ENCODE assay signal across 8 mouse cellular contexts in genomic region chr6:86526032-86526960, GRCm38 (mm10). TPM values are rescaled to one million over a fixed set of nuclear protein-coding genes. Genes with fewer than 3 reads are reported as not detected.
DNase-seq lines count a peak whose midpoint lies in the region; ATAC-seq and TF ChIP-seq lines count a peak whose summit lies in the region.

TSS of gene Pcbp1 (minus strand) at chr6:86526321.

- peak within 1 kb of the TSS; percentile 93 for H3K4me2 ChIP-seq in forebrain, embryonic 13.5 days
- H3K4me2 ChIP-seq in liver, postnatal 0 days (ENCODE audit: low read depth, low read length), result peak within 1 kb of the TSS; percentile 81
- peak within 1 kb of the TSS; percentile 89 for H3K4me2 ChIP-seq in neural tube, embryonic 14.5 days (ENCODE audit: low read depth, low read length)

- TF ChIP-seq EP300 in liver, postnatal 0 days (IDR thresholded peaks at IDR 0.05; ENCODE audit: low read depth), result peak; percentile 79; the same call in 1 of the 2 replicates

- peak within 1 kb of the TSS; percentile 97 for H3K4me3 ChIP-seq in E14TG2a.4 (replicated peaks; ENCODE audit: low read length)
- peak within 1 kb of the TSS; percentile 100 for H3K4me3 ChIP-seq in forebrain, embryonic 13.5 days
- H3K4me3 ChIP-seq in liver, postnatal 0 days (ENCODE audit: low read depth, low read length), result peak within 1 kb of the TSS; percentile 87
- H3K4me3 ChIP-seq in neural tube, embryonic 14.5 days (ENCODE audit: low read depth, low read length), result peak within 1 kb of the TSS; percentile 99

- peak within 1 kb of the TSS; percentile 100 for H3K27ac ChIP-seq in forebrain, embryonic 13.5 days
- peak within 1 kb of the TSS; percentile 99 for H3K27ac ChIP-seq in liver, postnatal 0 days (ENCODE audit: low read depth)
- peak within 1 kb of the TSS; percentile 100 for H3K27ac ChIP-seq in neural tube, embryonic 14.5 days (ENCODE audit: low read depth, low read length)

- no peaks in the 10 kb centered on the region for H3K9me3 ChIP-seq in E14TG2a.4 (ENCODE audit: low read length)
- no peaks in the 10 kb centered on the region for H3K9me3 ChIP-seq in forebrain, embryonic 13.5 days (replicated peaks)
- H3K9me3 ChIP-seq in liver, postnatal 0 days (ENCODE audit: low read length), result no peaks in the 10 kb centered on the region
- H3K9me3 ChIP-seq in neural tube, embryonic 14.5 days (ENCODE audit: control insufficient read depth, low read length), result no peaks in the 10 kb centered on the region

- peaks cover 52% of the 10 kb centered on the region for H3K36me3 ChIP-seq in E14TG2a.4 (ENCODE audit: insufficient read depth, low read length)
- H3K36me3 ChIP-seq in forebrain, embryonic 13.5 days (ENCODE audit: poor library complexity, severe bottlenecking), result peaks cover 23% of the 10 kb centered on the region
- peaks cover 18% of the 10 kb centered on the region; the same call in 1 of the 2 replicates for H3K36me3 ChIP-seq in liver, postnatal 0 days (replicated peaks; ENCODE audit: insufficient read depth, low read length)
- no peaks in the 10 kb centered on the region for H3K36me3 ChIP-seq in neural tube, embryonic 14.5 days (ENCODE audit: control insufficient read depth, insufficient read depth, low read length)

- TF ChIP-seq CTCF in E14TG2a.4 (conservative IDR thresholded peaks at IDR 0.05; ENCODE audit: low read length), result no peak
- TF ChIP-seq CTCF in liver, postnatal 0 days (IDR thresholded peaks at IDR 0.05; ENCODE audit: low read depth), result no peak

- intact Hi-C loops in heart, postnatal 10 days (cut with DNase I), result no loop called here

- peaks cover 39% of the 10 kb centered on the region for H3K4me1 ChIP-seq in E14TG2a.4 (replicated peaks; ENCODE audit: low read depth, low read length)
- H3K4me1 ChIP-seq in forebrain, embryonic 13.5 days, result peaks cover 32% of the 10 kb centered on the region
- peaks cover 20% of the 10 kb centered on the region for H3K4me1 ChIP-seq in liver, postnatal 0 days (ENCODE audit: insufficient read depth)
- H3K4me1 ChIP-seq in neural tube, embryonic 14.5 days (ENCODE audit: control insufficient read depth, insufficient read depth, low read length), result peaks cover 18% of the 10 kb centered on the region; the same call in 1 of the 2 replicates

- peak; percentile 89 for DNase-seq in c-Kit-positive CD71-positive TER-119-positive erythroid progenitor cells, embryonic 14.5 days (ENCODE audit: low spot score)
- DNase-seq in heart, postnatal 10 days, result peak; percentile 98
- DNase-seq in large intestine, adult 2 months (ENCODE audit: low read depth, low spot score), result peak; percentile 57
- peak; percentile 98 for DNase-seq in liver, postnatal 0 days
- peak; percentile 100 for DNase-seq in testis, postnatal 10 days (ENCODE audit: low spot score)

- WGBS in forebrain, embryonic 13.5 days, result under 1% methylated on average over 78 of the region's 120 CpGs
- under 1% methylated on average over 99 of the region's 120 CpGs for WGBS in large intestine, adult 2 months
- under 1% methylated on average over 73 of the region's 120 CpGs for WGBS in liver, postnatal 0 days (ENCODE audit: insufficient replicate concordance)
- WGBS in neural tube, embryonic 14.5 days, result under 1% methylated on average over 91 of the region's 120 CpGs

- no peaks in the 10 kb centered on the region for H3K27me3 ChIP-seq in E14TG2a.4 (ENCODE audit: insufficient read depth, low read length)
- no peaks in the 10 kb centered on the region for H3K27me3 ChIP-seq in forebrain, embryonic 13.5 days
- no peaks in the 10 kb centered on the region for H3K27me3 ChIP-seq in liver, postnatal 0 days (ENCODE audit: insufficient read depth, low read length)
- no peaks in the 10 kb centered on the region; the same call in 1 of the 2 replicates for H3K27me3 ChIP-seq in neural tube, embryonic 14.5 days (ENCODE audit: control insufficient read depth, insufficient read depth, low read length)

- peak within 1 kb of the TSS; percentile 99 for H3K9ac ChIP-seq in forebrain, embryonic 13.5 days
- peak within 1 kb of the TSS; percentile 86 for H3K9ac ChIP-seq in liver, postnatal 0 days (replicated peaks)
- H3K9ac ChIP-seq in neural tube, embryonic 14.5 days (replicated peaks; ENCODE audit: low read depth, low read length), result peak within 1 kb of the TSS; percentile 99

- ATAC-seq in forebrain, embryonic 13.5 days, result peak; percentile 86
- ATAC-seq in liver, postnatal 0 days, result peak; percentile 76
- peak; percentile 86 for ATAC-seq in neural tube, embryonic 14.5 days (ENCODE audit: low read depth)

RNA-seq across cellular contexts. Expression of gene Pcbp1, which starts in this region (rescaled TPM):
- polyA plus RNA-seq in forebrain, embryonic 13.5 days (2015; fragmentation: Nextera tagmentation; extraction: Ambion mirVana), result 204 and 245 TPM in 2 replicates
- 100 to 1,000 TPM; 205 to 210 TPM for total RNA-seq in heart, postnatal 10 days (2021)
- polyA plus RNA-seq in large intestine, adult 2 months (2012; rRNA removed), result 163 and 168 TPM in 2 replicates
- polyA plus RNA-seq in liver, postnatal 0 days (2015; fragmentation: Nextera tagmentation; extraction: Ambion mirVana), result 206 and 208 TPM in 2 replicates
- polyA plus RNA-seq in neural tube, embryonic 14.5 days (2014; fragmentation: Nextera tagmentation; extraction: Ambion mirVana), result 238 and 312 TPM in 2 replicates

Comparison
In these comparisons a context has a peak if more than half of its experiments do, and no peak if none do; other contexts are left out.
1. Peak in every context shown above with its lines: DNase-seq, ATAC-seq, H3K4me3 ChIP-seq and H3K27ac ChIP-seq.